Mouse (Mus musculus): ENCODE measurements around the gene Mrps27. TPM values are rescaled to one million over a fixed set of nuclear protein-coding genes. Genes with fewer than 3 reads are reported as not detected.

The Mrps27 gene
- polyA plus RNA-seq, 1 experiment from 2014 or later, result 70.3 TPM

GRCm38 (mm10) chr13:99355861-99356260 is 11.3 kb downstream of the Mrps27 start:
- WGBS, result 27% methylated on average over 7 of the region's 7 CpGs
- Histone ChIP-seq H3K9me3 (ENCODE audit: control insufficient read depth, low read length) (no peaks in the 10 kb centered on the region), H3K4me3 (ENCODE audit: low read length) (no peak overlapping the region), H3K36me3 (ENCODE audit: control insufficient read depth, insufficient read depth, low read length) (peaks cover 21% of the 10 kb centered on the region; the same call in 1 of the 2 replicates), H3K27ac (ENCODE audit: low read depth, low read length) (no peak overlapping the region), H3K4me1 (ENCODE audit: control insufficient read depth, insufficient read depth, low read length) (peaks cover 8% of the 10 kb centered on the region; the same call in 1 of the 2 replicates), H3K9ac (ENCODE audit: low read depth, low read length) (no peak overlapping the region), H3K4me2 (replicated peaks; ENCODE audit: low read depth, low read length) (no peak overlapping the region), H3K27me3 (ENCODE audit: control insufficient read depth, insufficient read depth, low read length) (no peaks in the 10 kb centered on the region)
- no peak for ATAC-seq (ENCODE audit: low FRiP score, low TSS enrichment)

GRCm38 (mm10) chr13:99356428-99357265 is 12.1 kb downstream of the Mrps27 start:
- Histone ChIP-seq H3K36me3 (ENCODE audit: control insufficient read depth, insufficient read depth, low read length) (peaks cover 21% of the 10 kb centered on the region; the same call in 1 of the 2 replicates), H3K27me3 (ENCODE audit: control insufficient read depth, insufficient read depth, low read length) (no peaks in the 10 kb centered on the region), H3K27ac (ENCODE audit: low read depth, low read length) (no peak overlapping the region), H3K9ac (ENCODE audit: low read depth, low read length) (no peak overlapping the region), H3K9me3 (ENCODE audit: control insufficient read depth, low read length) (no peaks in the 10 kb centered on the region), H3K4me3 (ENCODE audit: low read length) (no peak overlapping the region), H3K4me2 (replicated peaks; ENCODE audit: low read depth, low read length) (no peak overlapping the region), H3K4me1 (ENCODE audit: control insufficient read depth, insufficient read depth, low read length) (peaks cover 8% of the 10 kb centered on the region; the same call in 1 of the 2 replicates)
- no peak for ATAC-seq (ENCODE audit: low FRiP score, low TSS enrichment)
- WGBS, result 46% methylated on average over 9 of the region's 9 CpGs

- ATAC-seq (ENCODE audit: low FRiP score, low TSS enrichment), result 0 out of 2 replicates have a peak, but pooled peaks have one; percentile 29
- H3K4me3 ChIP-seq (ENCODE audit: low read length), result no peak overlapping the region
- H3K27ac ChIP-seq (ENCODE audit: low read depth, low read length), result no peak overlapping the region
- 66% methylated on average over 14 of the region's 14 CpGs for WGBS
- H3K9ac ChIP-seq (ENCODE audit: low read depth, low read length), result no peak overlapping the region
- peaks cover 8% of the 10 kb centered on the region; the same call in 1 of the 2 replicates for H3K4me1 ChIP-seq (ENCODE audit: control insufficient read depth, insufficient read depth, low read length)
- H3K36me3 ChIP-seq (ENCODE audit: control insufficient read depth, insufficient read depth, low read length), result peaks cover 35% of the 10 kb centered on the region; the same call in 1 of the 2 replicates
- no peaks in the 10 kb centered on the region for H3K27me3 ChIP-seq (ENCODE audit: control insufficient read depth, insufficient read depth, low read length)
- H3K4me2 ChIP-seq (replicated peaks; ENCODE audit: low read depth, low read length), result no peak overlapping the region
- no peaks in the 10 kb centered on the region for H3K9me3 ChIP-seq (ENCODE audit: control insufficient read depth, low read length)
Measured at GRCm38 (mm10) chr13:99358921-99359320, 14.3 kb downstream of the Mrps27 start.

- H3K27ac ChIP-seq (ENCODE audit: low read depth, low read length), result no peak overlapping the region
- peaks cover 52% of the 10 kb centered on the region; the same call in 1 of the 2 replicates for H3K36me3 ChIP-seq (ENCODE audit: control insufficient read depth, insufficient read depth, low read length)
- H3K9ac ChIP-seq (ENCODE audit: low read depth, low read length), result no peak overlapping the region
- H3K9me3 ChIP-seq (ENCODE audit: control insufficient read depth, low read length), result no peaks in the 10 kb centered on the region
- 87% methylated on average over 4 of the region's 4 CpGs for WGBS
- no peak for ATAC-seq (ENCODE audit: low FRiP score, low TSS enrichment)
- H3K4me3 ChIP-seq (ENCODE audit: low read length), result no peak overlapping the region
- no peaks in the 10 kb centered on the region for H3K27me3 ChIP-seq (ENCODE audit: control insufficient read depth, insufficient read depth, low read length)
- H3K4me2 ChIP-seq (replicated peaks; ENCODE audit: low read depth, low read length), result no peak overlapping the region
- no peaks in the 10 kb centered on the region for H3K4me1 ChIP-seq (ENCODE audit: control insufficient read depth, insufficient read depth, low read length)
Measured at GRCm38 (mm10) chr13:99363866-99364265, 19.3 kb downstream of the Mrps27 start.

- ATAC-seq (ENCODE audit: low FRiP score, low TSS enrichment), result no peak
- WGBS, result 90% methylated on average over 5 of the region's 5 CpGs
- no peak overlapping the region for H3K4me3 ChIP-seq (ENCODE audit: low read length)
- no peaks in the 10 kb centered on the region for H3K9me3 ChIP-seq (ENCODE audit: control insufficient read depth, low read length)
- H3K9ac ChIP-seq (ENCODE audit: low read depth, low read length), result no peak overlapping the region
- H3K27ac ChIP-seq (ENCODE audit: low read depth, low read length), result no peak overlapping the region
- H3K36me3 ChIP-seq (ENCODE audit: control insufficient read depth, insufficient read depth, low read length), result peaks cover 43% of the 10 kb centered on the region; the same call in 1 of the 2 replicates
- no peak overlapping the region for H3K4me2 ChIP-seq (replicated peaks; ENCODE audit: low read depth, low read length)
- H3K27me3 ChIP-seq (ENCODE audit: control insufficient read depth, insufficient read depth, low read length), result no peaks in the 10 kb centered on the region
- H3K4me1 ChIP-seq (ENCODE audit: control insufficient read depth, insufficient read depth, low read length), result no peaks in the 10 kb centered on the region
Measured at GRCm38 (mm10) chr13:99366422-99367175, 22.0 kb downstream of the Mrps27 start.

GRCm38 (mm10) chr13:99367554-99368174 is 23.1 kb downstream of the Mrps27 start:
- Histone ChIP-seq H3K27ac (ENCODE audit: low read depth, low read length) (no peak overlapping the region), H3K36me3 (ENCODE audit: control insufficient read depth, insufficient read depth, low read length) (peaks cover 37% of the 10 kb centered on the region; the same call in 1 of the 2 replicates), H3K9ac (ENCODE audit: low read depth, low read length) (no peak overlapping the region), H3K4me3 (ENCODE audit: low read length) (no peak overlapping the region), H3K9me3 (ENCODE audit: control insufficient read depth, low read length) (no peaks in the 10 kb centered on the region), H3K27me3 (ENCODE audit: control insufficient read depth, insufficient read depth, low read length) (no peaks in the 10 kb centered on the region), H3K4me1 (ENCODE audit: control insufficient read depth, insufficient read depth, low read length) (no peaks in the 10 kb centered on the region), H3K4me2 (replicated peaks; ENCODE audit: low read depth, low read length) (no peak overlapping the region)
- ATAC-seq (ENCODE audit: low FRiP score, low TSS enrichment), result no peak
- WGBS, result 91% methylated on average over 12 of the region's 12 CpGs

GRCm38 (mm10) chr13:99369103-99369502 is 24.5 kb downstream of the Mrps27 start:
- Histone ChIP-seq H3K27ac (ENCODE audit: low read depth, low read length) (no peak overlapping the region), H3K27me3 (ENCODE audit: control insufficient read depth, insufficient read depth, low read length) (no peaks in the 10 kb centered on the region), H3K4me2 (replicated peaks; ENCODE audit: low read depth, low read length) (no peak overlapping the region), H3K9me3 (ENCODE audit: control insufficient read depth, low read length) (no peaks in the 10 kb centered on the region), H3K36me3 (ENCODE audit: control insufficient read depth, insufficient read depth, low read length) (peaks cover 24% of the 10 kb centered on the region; the same call in 1 of the 2 replicates), H3K9ac (ENCODE audit: low read depth, low read length) (no peak overlapping the region), H3K4me1 (ENCODE audit: control insufficient read depth, insufficient read depth, low read length) (no peaks in the 10 kb centered on the region), H3K4me3 (ENCODE audit: low read length) (no peak overlapping the region)
- ATAC-seq (ENCODE audit: low FRiP score, low TSS enrichment), result no peak
- 82% methylated on average over 12 of the region's 12 CpGs for WGBS

- Histone ChIP-seq H3K27ac (ENCODE audit: low read depth, low read length) (no peak overlapping the region), H3K9ac (ENCODE audit: low read depth, low read length) (no peak overlapping the region), H3K4me3 (ENCODE audit: low read length) (no peak overlapping the region), H3K4me2 (replicated peaks; ENCODE audit: low read depth, low read length) (no peak overlapping the region), H3K9me3 (ENCODE audit: control insufficient read depth, low read length) (no peaks in the 10 kb centered on the region), H3K27me3 (ENCODE audit: control insufficient read depth, insufficient read depth, low read length) (no peaks in the 10 kb centered on the region), H3K36me3 (ENCODE audit: control insufficient read depth, insufficient read depth, low read length) (peaks cover 12% of the 10 kb centered on the region; the same call in 1 of the 2 replicates), H3K4me1 (ENCODE audit: control insufficient read depth, insufficient read depth, low read length) (no peaks in the 10 kb centered on the region)
- 88% methylated on average over 5 of the region's 5 CpGs for WGBS
- no peak for ATAC-seq (ENCODE audit: low FRiP score, low TSS enrichment)
Measured at GRCm38 (mm10) chr13:99371285-99371684, 26.7 kb downstream of the Mrps27 start.

Data from kidney, embryonic 14.5 days (tissue).